Mouse (Mus musculus) WW6 (cell line): ENCODE data around the gene Agpat4.

ENCODE experiments used
- DNase-seq: peaks from one replicate; pipeline ENCODE4 v3.0.0-alpha.2; 2013; ENCODE audit warnings: low read depth, low spot score

The Agpat4 gene

GRCm38 (mm10) chr17:12160540-12160939 lies 42.0 kb downstream of the Agpat4 start:
- DNase-seq, result no peak

DNA sequence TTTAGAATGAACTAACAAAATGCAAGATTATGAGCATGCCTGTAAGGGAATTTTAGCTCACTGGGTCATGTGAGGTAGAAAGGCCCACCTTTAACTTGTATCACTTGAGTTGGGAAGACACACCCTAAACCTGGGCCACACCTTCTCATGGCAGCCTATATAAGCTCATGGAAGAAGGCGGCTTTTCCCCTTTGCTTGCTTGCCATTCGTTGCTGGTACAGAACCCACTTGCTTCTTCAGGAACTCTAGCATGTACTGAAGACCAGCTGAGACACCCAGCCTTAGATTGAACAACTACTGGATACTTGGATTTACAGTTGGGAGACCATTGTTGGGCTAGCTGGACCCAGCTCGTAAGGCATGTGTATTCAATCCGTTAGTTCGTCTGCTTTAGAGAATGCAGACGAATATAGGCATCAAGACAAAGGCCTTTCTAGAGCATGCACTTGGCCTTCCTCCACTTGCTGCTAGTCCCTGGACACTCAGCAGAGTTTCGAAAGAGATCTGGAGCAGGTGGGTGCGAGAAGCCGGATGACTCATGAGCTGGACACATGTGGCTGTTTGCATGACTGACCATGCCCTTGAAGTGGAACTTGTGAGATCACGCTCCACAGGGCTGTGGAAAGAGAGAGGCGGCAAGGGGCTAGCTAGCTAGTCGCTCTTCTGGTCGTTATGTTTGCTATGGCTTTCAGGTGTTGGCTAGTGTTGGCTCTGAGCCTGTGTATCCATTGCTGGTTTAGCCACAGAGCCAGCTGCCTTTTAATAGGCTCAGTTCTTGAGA lies 42.7 kb downstream of the Agpat4 start:
- no peak for DNase-seq

GRCm38 (mm10) chr17:12161877-12162276 lies 43.4 kb downstream of the Agpat4 start:
- DNase-seq, result no peak

DNA sequence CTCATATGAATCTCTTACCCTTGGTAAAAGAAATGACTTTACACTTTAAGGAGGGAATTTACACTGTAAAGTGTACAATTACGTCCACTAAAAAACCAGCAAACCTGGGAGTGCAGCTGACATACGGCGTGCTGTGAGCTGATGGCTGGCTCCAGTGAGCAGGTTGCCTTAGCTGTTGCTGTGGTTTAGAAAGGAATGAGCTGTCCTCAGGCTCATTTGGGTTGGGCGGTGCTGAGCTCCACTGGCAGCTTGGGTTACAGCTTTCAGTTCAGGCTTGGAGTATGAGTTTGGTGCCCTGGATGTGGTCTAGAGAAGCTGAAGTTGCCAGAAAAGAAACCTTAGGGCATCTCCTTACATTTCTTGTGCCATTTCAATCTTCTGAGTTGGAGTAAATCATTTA lies 44.3 kb downstream of the Agpat4 start:
- no peak for DNase-seq

DNA sequence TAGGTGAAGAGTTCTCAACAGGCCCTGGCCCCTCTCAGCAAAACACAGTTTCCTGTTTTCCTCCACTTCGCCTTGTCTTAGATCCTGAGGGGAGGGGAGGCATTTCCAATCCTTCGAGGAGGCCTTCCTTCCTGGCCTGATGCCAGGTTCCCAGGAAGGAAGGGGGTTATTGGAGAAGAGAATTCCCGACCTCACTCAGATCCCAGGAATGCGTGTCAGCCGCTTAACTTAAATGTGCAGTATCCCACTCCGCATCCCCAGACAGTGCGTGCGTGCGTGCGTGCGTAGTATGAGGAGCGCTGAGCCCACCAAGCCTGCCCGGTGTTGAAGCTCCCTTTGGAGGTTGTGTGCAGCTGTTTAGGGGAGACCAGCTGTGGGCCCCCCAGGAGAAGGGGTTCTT lies 44.9 kb downstream of the Agpat4 start:
- DNase-seq, result no peak

DNA sequence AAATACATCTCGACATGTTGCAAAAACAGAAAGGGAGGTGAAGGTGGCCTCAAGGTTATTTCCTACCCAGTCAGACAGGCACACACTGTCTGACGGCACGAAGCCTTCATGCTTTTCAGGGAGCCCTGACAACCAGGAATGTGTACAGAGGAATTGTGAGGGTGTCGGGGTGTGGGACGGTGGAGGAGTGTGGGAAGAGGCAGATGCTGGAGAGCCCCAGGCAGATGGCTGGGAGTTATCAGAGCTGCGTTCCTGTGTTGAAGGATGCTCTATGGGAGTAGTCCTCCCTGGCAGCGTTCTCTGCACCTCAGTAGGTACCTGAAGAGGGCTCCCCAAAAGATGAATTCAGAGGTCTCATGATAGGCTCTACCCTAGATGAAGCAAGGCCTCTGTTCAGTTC lies 45.4 kb downstream of the Agpat4 start:
- DNase-seq, result no peak

DNA sequence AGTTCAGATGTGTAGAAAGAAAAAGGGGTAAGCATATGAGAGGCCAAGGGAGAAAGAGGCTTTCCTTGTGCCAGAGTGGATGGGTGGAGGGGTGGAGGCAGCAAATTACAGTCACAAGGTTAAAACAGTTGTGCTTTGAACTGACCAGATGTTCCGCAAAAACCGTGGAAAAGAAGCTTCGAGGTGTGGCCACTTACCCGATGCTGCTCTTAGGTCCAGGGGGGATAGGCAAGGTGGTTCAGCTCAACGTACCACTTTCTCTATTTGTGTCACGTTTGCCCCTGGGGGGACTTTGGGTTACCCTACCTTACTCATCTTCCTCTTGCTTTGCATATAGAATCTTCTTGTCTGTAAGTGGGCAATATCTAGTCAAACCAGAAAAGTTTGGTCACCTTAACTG lies 46.0 kb downstream of the Agpat4 start:
- DNase-seq, result no peak

DNA sequence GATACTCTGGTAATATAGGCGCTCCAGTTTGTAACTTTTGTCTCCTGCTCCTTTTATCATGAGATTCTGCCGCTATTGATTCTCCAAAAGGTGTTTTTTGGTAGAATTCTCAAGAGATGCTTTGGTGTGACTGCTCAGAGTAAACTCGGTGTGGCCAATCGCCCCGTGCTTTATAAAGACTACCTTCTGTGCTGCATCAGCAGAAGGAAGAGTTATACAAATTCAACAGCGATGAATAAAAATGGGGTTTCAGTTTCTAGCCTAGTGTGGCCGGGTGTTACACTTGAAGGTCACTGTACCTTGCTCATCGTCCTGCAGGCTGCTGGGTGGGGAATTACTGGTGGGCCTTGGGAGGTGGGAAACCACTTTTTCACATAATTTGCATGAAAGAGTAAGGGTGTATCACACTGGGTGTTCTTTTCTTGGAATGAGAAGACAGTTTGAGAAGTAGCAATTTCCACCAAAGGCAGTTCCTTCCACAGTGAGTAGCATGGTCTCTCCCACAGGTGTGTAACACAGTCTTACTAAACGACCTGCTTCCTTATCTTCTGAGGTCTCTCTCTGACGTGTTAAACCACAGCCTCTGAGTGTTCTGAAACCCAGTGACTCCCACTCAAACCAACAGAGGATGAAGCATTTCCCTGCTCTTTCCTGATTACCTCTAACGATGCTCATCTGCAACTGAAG lies 46.6 kb downstream of the Agpat4 start:
- DNase-seq, result no peak

- DNase-seq, result no peak
These were observed 47.2 kb downstream of the Agpat4 start for GRCm38 (mm10) chr17:12165701-12166100.

GRCm38 (mm10) chr17:12168536-12168935 lies 50.0 kb downstream of the Agpat4 start:
- no peak for DNase-seq

GRCm38 (mm10) chr17:12169326-12169836 lies 50.9 kb downstream of the Agpat4 start:
- no peak for DNase-seq

- no peak for DNase-seq
These were observed 52.4 kb downstream of the Agpat4 start for GRCm38 (mm10) chr17:12170791-12171497.

DNA sequence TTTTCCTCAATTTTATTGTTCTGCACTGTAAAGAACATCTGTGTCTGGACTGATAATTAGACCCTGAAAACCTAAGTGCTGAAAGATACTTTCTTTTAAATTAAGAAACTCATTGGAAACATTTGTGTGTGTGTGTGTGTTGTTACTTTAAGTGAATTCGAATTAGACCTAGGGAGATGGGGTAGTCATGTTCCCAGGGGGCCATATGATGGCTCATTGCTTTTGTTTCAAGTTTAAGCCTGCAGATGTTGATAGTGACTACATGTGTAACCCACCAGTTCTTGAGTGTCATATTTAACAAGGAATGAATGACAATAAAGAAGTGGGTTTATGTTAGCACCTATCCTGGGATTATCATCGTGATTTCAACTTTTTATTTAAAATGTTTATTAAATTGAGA lies 53.2 kb downstream of the Agpat4 start:
- DNase-seq, result no peak

DNA sequence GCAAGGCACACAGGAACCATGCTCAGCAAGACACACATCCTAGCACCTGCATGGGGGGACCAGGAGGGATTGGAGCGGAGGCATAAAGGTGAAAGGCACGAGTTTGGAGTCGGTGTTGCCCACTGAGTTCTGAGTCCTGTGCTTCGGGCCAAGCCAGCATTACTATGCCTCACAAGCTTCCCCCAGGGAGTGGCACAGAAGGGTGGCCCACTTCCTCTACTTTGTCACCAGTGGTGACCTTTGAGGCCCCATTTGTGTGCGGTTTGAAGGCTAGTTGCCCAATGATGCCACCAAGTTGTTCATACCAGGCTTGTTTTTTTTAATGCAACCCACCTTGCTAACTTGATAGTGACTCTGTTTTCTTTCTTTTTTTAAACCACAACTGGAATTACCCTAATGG lies 55.7 kb downstream of the Agpat4 start:
- no peak for DNase-seq

DNA sequence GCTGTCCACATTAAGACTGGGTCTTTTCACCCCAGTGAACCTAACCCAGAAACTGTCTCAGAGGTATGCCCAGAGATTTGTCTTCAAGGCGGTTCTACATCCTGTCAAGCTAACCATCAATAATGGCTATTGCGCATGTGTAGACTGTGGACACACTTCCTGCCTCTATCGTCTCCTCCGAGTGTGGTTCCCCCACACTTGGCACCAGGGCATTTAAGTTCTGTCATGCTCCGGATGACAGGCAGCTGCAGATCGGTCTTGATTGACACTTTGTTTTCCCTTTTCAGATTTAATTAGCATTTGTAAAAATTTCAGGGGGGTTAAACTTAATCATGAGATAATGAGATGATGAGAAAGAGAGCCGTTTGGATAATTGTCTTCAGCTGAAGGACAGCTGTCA lies 56.4 kb downstream of the Agpat4 start:
- DNase-seq, result no peak

GRCm38 (mm10) chr17:12175626-12176025 lies 57.1 kb downstream of the Agpat4 start:
- no peak for DNase-seq

DNA sequence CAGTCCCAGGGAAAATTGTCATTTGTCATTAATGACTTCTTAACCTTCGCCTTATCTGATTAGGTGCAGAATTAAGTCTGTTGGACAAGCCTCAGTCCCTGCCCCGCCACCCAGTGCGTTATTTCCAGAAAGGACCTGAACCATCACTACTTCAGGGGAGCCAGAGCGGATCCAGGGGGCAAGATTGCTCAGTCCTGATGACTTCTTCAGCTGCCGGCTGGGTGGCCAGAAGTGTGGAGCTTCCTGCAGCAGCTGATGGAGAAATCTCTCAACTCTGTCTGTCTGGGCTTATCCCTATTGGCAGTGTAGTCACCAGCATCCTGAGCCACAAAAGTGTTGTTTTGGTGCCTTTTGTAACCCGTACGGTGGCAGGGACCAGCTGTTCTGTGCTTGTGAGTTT lies 60.8 kb downstream of the Agpat4 start:
- DNase-seq, result no peak

DNA sequence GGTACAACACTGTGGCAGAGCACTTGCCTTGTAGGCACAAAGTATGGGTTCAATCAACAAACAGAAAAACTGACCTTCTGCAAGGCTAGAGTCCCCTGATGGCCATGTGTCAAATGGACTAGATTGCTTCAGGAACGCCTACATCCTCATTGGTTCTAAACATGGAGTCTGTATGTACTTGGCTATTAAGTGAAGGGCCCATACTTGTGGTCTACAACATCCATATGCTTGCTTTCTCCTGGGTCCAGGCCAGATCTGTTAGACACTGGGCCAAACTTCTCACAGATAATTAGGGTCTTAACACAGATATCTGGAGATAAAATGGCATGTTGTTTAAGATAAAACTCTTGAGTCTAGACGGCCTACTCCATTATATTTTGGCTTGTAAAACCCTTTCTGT lies 61.3 kb downstream of the Agpat4 start:
- no peak for DNase-seq

DNA sequence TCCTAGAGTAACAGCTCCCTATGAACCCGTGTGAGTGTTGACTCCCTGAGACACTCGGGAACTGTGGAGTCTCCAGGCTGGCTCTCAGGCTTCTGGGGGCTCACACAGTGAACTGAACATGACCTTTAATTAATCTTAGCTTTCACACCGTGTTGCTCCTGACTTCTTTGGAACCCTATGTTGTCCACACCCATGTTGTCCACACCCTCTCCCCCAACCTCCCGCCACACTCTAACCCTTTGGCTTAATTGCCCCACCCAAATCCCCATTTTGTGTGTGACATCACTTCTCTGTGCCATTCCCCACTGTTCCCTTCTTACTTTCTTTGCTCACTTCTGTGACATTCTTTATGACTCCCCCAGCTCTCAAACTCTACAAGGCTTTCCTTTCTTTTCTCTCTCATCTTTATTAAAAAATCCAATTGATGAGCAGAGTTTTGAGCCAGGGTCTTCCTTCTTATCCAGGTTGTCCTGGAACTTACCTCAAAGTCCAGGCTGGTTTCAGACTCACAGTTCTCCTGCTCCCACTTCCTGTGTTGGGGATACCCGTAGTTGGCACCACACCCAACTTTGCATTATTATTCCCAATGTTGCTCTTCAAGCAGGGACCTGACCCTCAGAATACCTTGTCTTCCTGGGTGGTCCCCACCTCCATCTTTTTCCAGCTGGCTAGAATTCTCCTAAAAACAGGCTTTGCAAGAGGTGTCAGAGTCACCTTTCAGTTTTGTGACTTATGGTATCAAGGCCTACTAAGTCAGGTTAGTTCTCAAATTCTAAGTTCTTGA lies 64.4 kb downstream of the Agpat4 start:
- DNase-seq, result no peak

DNA sequence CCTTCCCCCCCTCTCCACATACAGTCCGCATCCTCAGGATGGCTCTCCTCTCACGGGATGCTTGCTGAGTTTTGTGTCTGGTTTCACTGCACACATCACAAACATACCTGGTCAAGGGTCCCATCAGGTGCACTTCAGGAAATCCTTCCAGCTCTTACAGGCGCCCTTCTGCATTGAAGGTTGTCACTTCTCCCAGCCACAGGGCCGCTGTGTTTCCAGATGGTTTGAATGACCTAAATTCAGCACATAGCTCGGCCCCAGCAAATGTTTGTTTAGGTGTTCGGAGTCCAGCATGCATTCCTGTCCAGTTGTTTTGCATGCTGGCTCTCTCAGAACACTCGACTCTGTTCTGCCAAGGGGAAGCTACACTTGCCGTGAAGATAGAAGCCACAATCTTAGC lies 65.8 kb downstream of the Agpat4 start:
- DNase-seq, result no peak

DNA sequence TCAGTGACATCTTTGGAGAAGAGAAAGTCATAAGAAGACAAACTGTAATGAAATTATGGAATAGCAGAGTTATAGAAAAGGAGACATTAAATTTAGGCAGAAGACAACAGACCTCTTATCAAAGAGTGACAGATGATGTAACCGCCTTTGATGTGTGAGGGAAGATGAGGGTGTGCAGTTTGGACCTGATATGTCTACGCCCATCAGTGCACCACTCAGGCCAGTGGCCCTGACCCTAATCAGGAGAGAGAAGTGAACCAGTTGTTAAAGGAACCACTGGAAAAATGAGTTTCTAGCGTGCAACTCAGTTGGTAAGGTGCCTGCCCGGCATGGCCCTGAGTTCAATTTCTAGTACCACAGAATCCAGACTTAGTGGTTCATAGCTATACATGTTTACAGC lies 67.4 kb downstream of the Agpat4 start:
- DNase-seq, result no peak

- DNase-seq, result no peak
These were observed 67.8 kb downstream of the Agpat4 start for GRCm38 (mm10) chr17:12186341-12186740.
